Mouse (Mus musculus) intestine, embryonic 15.5 days (tissue): ENCODE results near the gene Retreg1. TPM values are rescaled to one million over a fixed set of nuclear protein-coding genes. Genes with fewer than 3 reads are reported as not detected.

ENCODE experiments used
- ATAC-seq: fragments of 200-750 bp; cut with Nextera tagmentation; 2 replicates; pipeline ENCODE4 v1.8.0; 2017; ENCODE audit warnings: moderate TSS enrichment, moderate library complexity
- H3K27ac ChIP-seq: fragments of 300-500 bp; sonication (generic); 2 replicates; pipeline ENCODE4 v1.5.1; 2015; ENCODE audit warnings: mild to moderate bottlenecking, inconsistent platforms
- H3K27me3 ChIP-seq: fragments of 300-500 bp; sonication (generic); replicated peaks from 2 replicates; pipeline ENCODE4 v1.6.1; 2015; ENCODE audit warnings: inconsistent platforms
- H3K36me3 ChIP-seq: fragments of 300-500 bp; sonication (generic); 2 replicates; pipeline ENCODE4 v1.6.1; 2015; ENCODE audit warnings: inconsistent platforms
- H3K4me1 ChIP-seq: fragments of 300-500 bp; sonication (generic); replicated peaks from 2 replicates; pipeline ENCODE4 v1.6.1; 2015; ENCODE audit warnings: inconsistent platforms
- H3K4me2 ChIP-seq: fragments of 300-500 bp; sonication (generic); replicated peaks from 2 replicates; pipeline ENCODE4 v1.6.1; 2015; ENCODE audit warnings: mild to moderate bottlenecking, inconsistent platforms
- H3K4me3 ChIP-seq: fragments of 300-500 bp; sonication (generic); replicated peaks from 2 replicates; pipeline ENCODE4 v1.5.1; 2015; ENCODE audit warnings: inconsistent platforms
- H3K9ac ChIP-seq: fragments of 300-500 bp; sonication (generic); 2 replicates; pipeline ENCODE4 v1.6.1; 2015; ENCODE audit warnings: inconsistent platforms
- H3K9me3 ChIP-seq: fragments of 300-500 bp; sonication (generic); 2 replicates; pipeline ENCODE4 v1.6.1; 2016; ENCODE audit warnings: inconsistent platforms
- WGBS: fragments of 180-500 bp; shearing (Covaris S2); methylation state at CpG from one replicate; pipeline ENCODE4 v1.1.7; 2015; 5-methylcytosine and 5-hydroxymethylcytosine counted together
- polyA plus RNA-seq: library from polyadenylated mRNA; unstranded; fragments of >200 nt; fragmentation: Nextera tagmentation; extraction: Ambion mirVana; gene quantifications from 2 replicates; pipeline ENCODE4 v1.2.1, GENCODE M21; 2015

Retreg1 gene
- polyA plus RNA-seq, 1 experiment from 2014 or later: 10.7 TPM

GRCm38 (mm10) chr15:25914160-25914559 lies 71.2 kb downstream of the Retreg1 start:
- Histone ChIP-seq H3K27me3 (no peaks in the 10 kb centered on the region), H3K4me1 (no peaks in the 10 kb centered on the region), H3K4me3 (no peak overlapping the region), H3K9me3 (no peaks in the 10 kb centered on the region), H3K4me2 (no peak overlapping the region), H3K36me3 (no peaks in the 10 kb centered on the region), H3K9ac (no peak overlapping the region), H3K27ac (no peak overlapping the region)
- 74% methylated on average over 4 of the region's 4 CpGs for WGBS
- no peak for ATAC-seq

- ATAC-seq: peak; percentile 44; the same call in 1 of the 2 replicates
- no peaks in the 10 kb centered on the region for H3K9me3 ChIP-seq
- H3K4me1 ChIP-seq: no peaks in the 10 kb centered on the region
- no peak overlapping the region for H3K4me3 ChIP-seq
- no peaks in the 10 kb centered on the region for H3K27me3 ChIP-seq
- no peak overlapping the region for H3K9ac ChIP-seq
- H3K4me2 ChIP-seq: no peak overlapping the region
- no peak overlapping the region for H3K27ac ChIP-seq
- WGBS: 43% methylated on average over 10 of the region's 10 CpGs
- no peaks in the 10 kb centered on the region for H3K36me3 ChIP-seq
Measured at GRCm38 (mm10) chr15:25915013-25915412, 72.0 kb downstream of the Retreg1 start.

GRCm38 (mm10) chr15:25915574-25916205 lies 72.7 kb downstream of the Retreg1 start:
- 65% methylated on average over 11 of the region's 11 CpGs for WGBS
- no peaks in the 10 kb centered on the region for H3K4me1 ChIP-seq
- no peak overlapping the region for H3K4me3 ChIP-seq
- no peak overlapping the region for H3K4me2 ChIP-seq
- no peaks in the 10 kb centered on the region for H3K27me3 ChIP-seq
- H3K36me3 ChIP-seq: no peaks in the 10 kb centered on the region
- ATAC-seq: no peak
- no peaks in the 10 kb centered on the region for H3K9me3 ChIP-seq
- H3K9ac ChIP-seq: no peak overlapping the region
- H3K27ac ChIP-seq: no peak overlapping the region

GRCm38 (mm10) chr15:25916252-25916651 lies 73.3 kb downstream of the Retreg1 start:
- no peak for ATAC-seq
- Histone ChIP-seq H3K27ac (no peak overlapping the region), H3K36me3 (no peaks in the 10 kb centered on the region), H3K4me2 (no peak overlapping the region), H3K27me3 (no peaks in the 10 kb centered on the region), H3K9me3 (no peaks in the 10 kb centered on the region), H3K4me1 (no peaks in the 10 kb centered on the region), H3K9ac (no peak overlapping the region), H3K4me3 (no peak overlapping the region)
- WGBS: 70% methylated on average over 2 of the region's 2 CpGs

GRCm38 (mm10) chr15:25918641-25919040 lies 75.7 kb downstream of the Retreg1 start:
- H3K4me3 ChIP-seq: no peak overlapping the region
- H3K27me3 ChIP-seq: no peaks in the 10 kb centered on the region
- H3K36me3 ChIP-seq: no peaks in the 10 kb centered on the region
- H3K4me1 ChIP-seq: no peaks in the 10 kb centered on the region
- ATAC-seq: no peak
- no peak overlapping the region for H3K4me2 ChIP-seq
- 90% methylated on average over 7 of the region's 7 CpGs for WGBS
- no peak overlapping the region for H3K9ac ChIP-seq
- no peaks in the 10 kb centered on the region for H3K9me3 ChIP-seq
- H3K27ac ChIP-seq: no peak overlapping the region

GRCm38 (mm10) chr15:25919995-25920394 lies 77.0 kb downstream of the Retreg1 start:
- no peak for ATAC-seq
- no peak overlapping the region for H3K9ac ChIP-seq
- H3K36me3 ChIP-seq: no peaks in the 10 kb centered on the region
- H3K4me1 ChIP-seq: no peaks in the 10 kb centered on the region
- no peak overlapping the region for H3K4me2 ChIP-seq
- no peak overlapping the region for H3K4me3 ChIP-seq
- H3K27me3 ChIP-seq: no peaks in the 10 kb centered on the region
- 74% methylated on average over 4 of the region's 4 CpGs for WGBS
- H3K27ac ChIP-seq: no peak overlapping the region
- H3K9me3 ChIP-seq: no peaks in the 10 kb centered on the region

GRCm38 (mm10) chr15:25920886-25921285 lies 77.9 kb downstream of the Retreg1 start:
- H3K27me3 ChIP-seq: no peaks in the 10 kb centered on the region
- no peak overlapping the region for H3K9ac ChIP-seq
- no peak overlapping the region for H3K4me2 ChIP-seq
- H3K27ac ChIP-seq: no peak overlapping the region
- no peak overlapping the region for H3K4me3 ChIP-seq
- no peaks in the 10 kb centered on the region for H3K4me1 ChIP-seq
- no peaks in the 10 kb centered on the region for H3K36me3 ChIP-seq
- 88% methylated on average over 6 of the region's 6 CpGs for WGBS
- no peak for ATAC-seq
- H3K9me3 ChIP-seq: no peaks in the 10 kb centered on the region

GRCm38 (mm10) chr15:25922007-25922406 lies 79.0 kb downstream of the Retreg1 start:
- H3K4me3 ChIP-seq: no peak overlapping the region
- no peaks in the 10 kb centered on the region for H3K9me3 ChIP-seq
- H3K9ac ChIP-seq: no peak overlapping the region
- no peaks in the 10 kb centered on the region for H3K4me1 ChIP-seq
- no peaks in the 10 kb centered on the region for H3K27me3 ChIP-seq
- no peak overlapping the region for H3K4me2 ChIP-seq
- no peaks in the 10 kb centered on the region for H3K36me3 ChIP-seq
- 72% methylated on average over 2 of the region's 2 CpGs for WGBS
- no peak overlapping the region for H3K27ac ChIP-seq
- no peak for ATAC-seq

- WGBS: 73% methylated on average over 8 of the region's 8 CpGs
- ATAC-seq: no peak
- no peaks in the 10 kb centered on the region for H3K36me3 ChIP-seq
- H3K27ac ChIP-seq: no peak overlapping the region
- H3K9me3 ChIP-seq: no peaks in the 10 kb centered on the region
- H3K9ac ChIP-seq: no peak overlapping the region
- no peaks in the 10 kb centered on the region for H3K4me1 ChIP-seq
- H3K27me3 ChIP-seq: no peaks in the 10 kb centered on the region
- no peak overlapping the region for H3K4me2 ChIP-seq
- no peak overlapping the region for H3K4me3 ChIP-seq
Measured at GRCm38 (mm10) chr15:25923916-25924315, 80.9 kb downstream of the Retreg1 start.

- no peaks in the 10 kb centered on the region for H3K36me3 ChIP-seq
Measured at GRCm38 (mm10) chr15:25926171-25926570, 83.2 kb downstream of the Retreg1 start.

GRCm38 (mm10) chr15:25927106-25927505 lies 84.1 kb downstream of the Retreg1 start:
- H3K36me3 ChIP-seq: no peaks in the 10 kb centered on the region
- no peaks in the 10 kb centered on the region for H3K9me3 ChIP-seq
- H3K9ac ChIP-seq: no peak overlapping the region
- no peak for ATAC-seq
- no peaks in the 10 kb centered on the region for H3K27me3 ChIP-seq
- no peak overlapping the region for H3K4me2 ChIP-seq
- WGBS: 92% methylated on average over 14 of the region's 14 CpGs
- H3K27ac ChIP-seq: no peak overlapping the region
- no peak overlapping the region for H3K4me3 ChIP-seq
- H3K4me1 ChIP-seq: no peaks in the 10 kb centered on the region

More at GRCm38 (mm10) chr15:25926171-25926570, 83.2 kb downstream of the Retreg1 start:
- Histone ChIP-seq H3K9me3 (no peaks in the 10 kb centered on the region), H3K4me3 (no peak overlapping the region), H3K9ac (no peak overlapping the region), H3K4me2 (no peak overlapping the region), H3K27me3 (no peaks in the 10 kb centered on the region), H3K4me1 (no peaks in the 10 kb centered on the region), H3K27ac (no peak overlapping the region)
- no peak for ATAC-seq
- 71% methylated on average over 4 of the region's 4 CpGs for WGBS

- Histone ChIP-seq H3K4me3 (no peak overlapping the region), H3K9me3 (no peaks in the 10 kb centered on the region), H3K27ac (no peak overlapping the region), H3K4me1 (0 out of 2 replicates have a peak, but pooled peaks cover 2% of the 10 kb centered on the region), H3K27me3 (no peaks in the 10 kb centered on the region), H3K4me2 (no peak overlapping the region), H3K9ac (no peak overlapping the region), H3K36me3 (no peaks in the 10 kb centered on the region)
- no peak for ATAC-seq
- 78% methylated on average over 8 of the region's 8 CpGs for WGBS
Measured at GRCm38 (mm10) chr15:25928001-25928400, 85.0 kb downstream of the Retreg1 start.

- 69% methylated on average over 5 of the region's 5 CpGs for WGBS
- Histone ChIP-seq H3K4me2 (no peak overlapping the region), H3K36me3 (no peaks in the 10 kb centered on the region), H3K4me1 (0 out of 2 replicates have a peak, but pooled peaks cover 2% of the 10 kb centered on the region), H3K27ac (no peak overlapping the region), H3K4me3 (no peak overlapping the region), H3K27me3 (no peaks in the 10 kb centered on the region), H3K9ac (no peak overlapping the region), H3K9me3 (no peaks in the 10 kb centered on the region)
- no peak for ATAC-seq
Measured at GRCm38 (mm10) chr15:25928831-25929230, 85.9 kb downstream of the Retreg1 start.
